Mouse (Mus musculus) CH12.LX (cell line): Measurements from ENCODE around the gene Slc52a3. TPM values are rescaled to one million over a fixed set of nuclear protein-coding genes. Genes with fewer than 3 reads are reported as not detected.
A peak's percentile ranks its signal among the peaks of the same experiment; 100 is the strongest.

ENCODE experiments used
- DNase-seq: peaks from one replicate; pipeline ENCODE4 v3.0.0-alpha.2; 2013; ENCODE audit errors: extremely low read depth
- H3K27ac ChIP-seq: 2 replicates; pipeline ENCODE4 v1.5.1; 2012; ENCODE audit warnings: low read depth, mild to moderate bottlenecking, control low read depth, moderate library complexity; ENCODE audit not compliant: insufficient read depth
- H3K27me3 ChIP-seq: replicated peaks from 2 replicates; pipeline ENCODE3; 2012; ENCODE audit warnings: inconsistent platforms
- H3K36me3 ChIP-seq, 2 experiments: replicated peaks in 1 of 2; 2 replicates each; pipeline versions ENCODE3 to v1.6.1; 2012; ENCODE audit warnings: inconsistent platforms in 1 of 2, low read length in 1 of 2, mild to moderate bottlenecking in 1 of 2, mixed read lengths in 1 of 2, moderate library complexity in 1 of 2; ENCODE audit not compliant: control insufficient read depth in 1 of 2, insufficient read depth in 1 of 2
- H3K4me1 ChIP-seq, 2 experiments: 2 replicates each; pipeline ENCODE4 v1.6.1; 2012; ENCODE audit warnings: inconsistent platforms in 1 of 2, moderate library complexity in 1 of 2; ENCODE audit not compliant: insufficient read depth in 2 of 2, control insufficient read depth in 1 of 2
- H3K4me2 ChIP-seq: 2 replicates; pipeline ENCODE4 v1.6.1; 2012; ENCODE audit warnings: low read depth, mild to moderate bottlenecking, control low read depth; ENCODE audit not compliant: poor library complexity, insufficient read depth, severe bottlenecking
- H3K4me3 ChIP-seq, 3 experiments: fragments of 150-350 bp in 1 of 3; sonication (generic) in 1 of 3; replicated peaks in 1 of 3; 2 replicates each; pipeline versions ENCODE3 to v1.5.1; 2011 to 2012; ENCODE audit warnings: low read depth in 2 of 3, low read length in 2 of 3, mild to moderate bottlenecking in 2 of 3, moderate library complexity in 2 of 3, control low read depth in 1 of 3, improper control_type of control experiment in 1 of 3, inconsistent platforms in 1 of 3, mixed read lengths in 1 of 3; ENCODE audit not compliant: poor library complexity in 1 of 3
- H3K79me2 ChIP-seq: replicated peaks from 2 replicates; pipeline ENCODE4 v1.6.1; 2012; ENCODE audit warnings: mild to moderate bottlenecking, moderate library complexity; ENCODE audit not compliant: control insufficient read depth, poor library complexity, insufficient read depth, severe bottlenecking; ENCODE audit errors: extremely low read depth
- H3K9ac ChIP-seq: 2 replicates; pipeline ENCODE4 v1.6.1; 2012; ENCODE audit warnings: low read depth, mild to moderate bottlenecking, control low read depth, moderate library complexity; ENCODE audit not compliant: insufficient read depth
- H3K9me3 ChIP-seq: replicated peaks from 2 replicates; pipeline ENCODE3; 2012; ENCODE audit warnings: low read length, inconsistent platforms, mixed read lengths
- BHLHE40 ChIP-seq: IDR thresholded peaks from 2 replicates; pipeline ENCODE4 v1.6.1; 2011; ENCODE audit warnings: mild to moderate bottlenecking, low read depth, low read length, improper control_type of control experiment
- CHD1 ChIP-seq: IDR thresholded peaks from 2 replicates; pipeline ENCODE4 v1.6.1; 2012; ENCODE audit warnings: low read depth, low read length, improper control_type of control experiment, inconsistent platforms
- CHD2 ChIP-seq: IDR thresholded peaks from 2 replicates; pipeline ENCODE4 v1.6.1; 2011; ENCODE audit warnings: low read length, improper control_type of control experiment
- CTCF ChIP-seq, 2 experiments: IDR thresholded peaks in 1 of 2; conservative IDR thresholded peaks in 1 of 2; 2 replicates each; pipeline ENCODE4 v1.5.1; 2011 to 2012; ENCODE audit warnings: low read depth in 2 of 2, low read length in 2 of 2, improper control_type of control experiment in 1 of 2, inconsistent platforms in 1 of 2, mild to moderate bottlenecking in 1 of 2, moderate library complexity in 1 of 2
- ELF1 ChIP-seq: IDR thresholded peaks from 2 replicates; pipeline ENCODE4 v1.6.1; 2014; ENCODE audit warnings: low read depth, mild to moderate bottlenecking, inconsistent platforms, low read length, improper control_type of control experiment
- GABPA ChIP-seq: IDR thresholded peaks from 2 replicates; pipeline ENCODE4 v1.6.1; 2012; ENCODE audit warnings: low read depth, low read length, improper control_type of control experiment, inconsistent platforms; ENCODE audit not compliant: insufficient replicate concordance
- JUN ChIP-seq: IDR thresholded peaks from 2 replicates; pipeline ENCODE4 v1.6.1; 2011; ENCODE audit warnings: low read depth, mild to moderate bottlenecking, low read length, improper control_type of control experiment, moderate library complexity; ENCODE audit not compliant: insufficient read depth
- JUND ChIP-seq: conservative IDR thresholded peaks from 2 replicates; pipeline ENCODE4 v1.6.1; 2011; ENCODE audit warnings: low read depth, low read length, improper control_type of control experiment
- KAT2A ChIP-seq: IDR thresholded peaks from 2 replicates; pipeline ENCODE4 v1.6.1; 2012; ENCODE audit warnings: low read length, improper control_type of control experiment, inconsistent platforms; ENCODE audit not compliant: insufficient replicate concordance
- MAZ ChIP-seq: IDR thresholded peaks from 2 replicates; pipeline ENCODE4 v1.6.1; 2012; ENCODE audit warnings: low read depth, mild to moderate bottlenecking, inconsistent platforms, low read length, improper control_type of control experiment, moderate library complexity
- MEF2A ChIP-seq: IDR thresholded peaks from 2 replicates; pipeline ENCODE4 v1.6.1; 2014; ENCODE audit warnings: low read depth, mild to moderate bottlenecking, inconsistent platforms, low read length, improper control_type of control experiment, borderline replicate concordance
- PAX5 ChIP-seq: IDR thresholded peaks from 2 replicates; pipeline ENCODE4 v1.6.1; 2012; ENCODE audit warnings: low read length, inconsistent platforms, mixed read lengths
- POLR2A ChIP-seq: IDR thresholded peaks from 2 replicates; pipeline ENCODE4 v1.6.1; 2011; ENCODE audit warnings: low read depth, mild to moderate bottlenecking, improper control_type of control experiment, low read length
- POLR2AphosphoS2 ChIP-seq: IDR thresholded peaks from 2 replicates; pipeline ENCODE4 v1.6.1; 2011; ENCODE audit warnings: low read depth, low read length, improper control_type of control experiment
- RCOR1 ChIP-seq: conservative IDR thresholded peaks from 2 replicates; pipeline ENCODE4 v1.6.1; 2012; ENCODE audit warnings: low read depth, mild to moderate bottlenecking, inconsistent platforms, low read length, improper control_type of control experiment
- SIN3A ChIP-seq: IDR thresholded peaks from 2 replicates; pipeline ENCODE4 v1.6.1; 2012; ENCODE audit warnings: low read length, improper control_type of control experiment, inconsistent platforms
- TBP ChIP-seq: conservative IDR thresholded peaks from 2 replicates; pipeline ENCODE4 v1.6.1; 2011; ENCODE audit warnings: low read depth, low read length, improper control_type of control experiment
- UBTF ChIP-seq: IDR thresholded peaks from 2 replicates; pipeline ENCODE4 v1.6.1; 2012; ENCODE audit warnings: low read depth, mild to moderate bottlenecking, inconsistent platforms, low read length, improper control_type of control experiment, moderate library complexity
- USF1 ChIP-seq: IDR thresholded peaks from 2 replicates; pipeline ENCODE4 v1.6.1; 2014; ENCODE audit warnings: low read depth, mild to moderate bottlenecking, inconsistent platforms, low read length, improper control_type of control experiment
- USF2 ChIP-seq: conservative IDR thresholded peaks from 2 replicates; pipeline ENCODE4 v1.6.1; 2011; ENCODE audit warnings: low read depth, low read length, improper control_type of control experiment
- ZC3H11A ChIP-seq: IDR thresholded peaks from 2 replicates; pipeline ENCODE4 v1.6.1; 2012; ENCODE audit warnings: low read depth, mild to moderate bottlenecking, inconsistent platforms, low read length, improper control_type of control experiment
- ZMIZ1 ChIP-seq: IDR thresholded peaks from 2 replicates; pipeline ENCODE4 v1.6.1; 2012; ENCODE audit warnings: low read depth, mild to moderate bottlenecking, inconsistent platforms, low read length, improper control_type of control experiment
- dilution Hi-C: fragments of 300-500 bp; cut with MboI; formaldehyde crosslinking; loops from 2 replicates; pipeline ENCODE4 v1.14.3; 2020; ENCODE audit warnings: low sequenced_read_pairs; ENCODE audit not compliant: extremely low pct_unique_long_range_greater_than_20kb, extremely low pct_ligation_motif_present
- in situ Hi-C: fragments of 300-500 bp; cut with MboI; formaldehyde crosslinking; loops from 3 replicates; pipeline ENCODE4 v1.14.3; 2019; ENCODE audit warnings: low sequenced_read_pairs, low pct_ligation_motif_present, low pct_unique_long_range_greater_than_20kb, mixed read lengths
- polyA plus RNA-seq: library from polyadenylated mRNA; unstranded; fragments of >175 nt; gene quantifications from 2 replicates; pipeline ENCODE4 v1.2.1, GENCODE M21; 2012; ENCODE audit warnings: low read depth; ENCODE audit not compliant: insufficient read length
- total RNA-seq, 2 experiments: library from RNA; depleted of rRNA; stranded (reverse); fragments of 300-350 nt in 1 of 2; fragments of >200 nt in 1 of 2; gene quantifications; 2 replicates each; pipeline ENCODE4 v1.2.3; 2012 to 2014

The Slc52a3 gene
- total and polyA plus RNA-seq, 3 experiments = 0.17 to 0.55 TPM; not detected in 1

DNA sequence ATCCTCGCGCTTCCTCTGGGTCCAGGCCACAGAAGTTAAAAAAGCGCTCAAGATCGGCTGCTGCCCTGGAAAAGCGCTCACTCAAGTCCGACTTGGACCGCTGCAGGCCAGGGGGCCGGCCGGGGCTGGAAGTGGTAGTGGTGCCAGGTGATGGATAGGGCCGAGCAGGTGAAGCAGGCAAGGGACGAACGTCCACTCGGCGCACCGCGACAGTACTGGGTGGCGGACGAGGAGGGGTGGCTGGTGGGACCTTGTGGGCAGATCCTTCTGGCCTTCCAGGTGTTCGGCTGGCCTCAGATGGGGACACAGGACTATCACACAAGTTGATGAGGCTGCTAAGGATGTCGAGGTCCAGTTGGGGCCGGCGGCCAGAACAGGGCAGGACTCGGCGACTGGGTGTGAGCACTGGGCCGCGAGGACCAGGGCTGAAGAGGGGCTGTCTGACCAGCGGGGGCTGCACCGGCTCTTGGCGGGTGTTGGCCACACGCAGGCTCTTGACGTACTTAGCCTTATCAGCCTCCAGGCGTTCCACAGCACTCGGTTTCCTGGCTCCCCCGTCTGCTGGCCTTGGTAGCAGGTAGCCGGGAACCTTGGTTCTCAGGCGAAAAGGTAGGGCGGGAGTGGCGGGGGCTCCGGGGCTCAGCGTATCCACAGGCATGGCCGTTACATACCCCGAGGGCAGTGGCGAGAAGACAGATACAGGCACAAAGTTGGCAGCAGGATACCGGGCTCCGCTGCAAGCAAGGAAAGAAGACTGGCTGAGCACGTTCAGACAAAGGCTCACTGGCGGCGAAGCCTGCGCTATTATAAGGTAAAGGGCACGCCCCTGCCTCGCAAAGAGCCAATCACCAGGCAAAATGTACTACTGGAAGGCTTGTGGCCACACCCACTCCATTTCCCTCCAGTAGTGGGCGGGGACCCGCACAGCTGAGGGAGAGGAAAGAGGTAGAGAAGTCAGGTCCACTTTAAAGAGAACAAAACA lies 25.8 kb upstream of the Slc52a3 start:
- Histone ChIP-seq H3K27ac (no peak overlapping the region), H3K4me2 (no peak overlapping the region), H3K4me1 (peaks cover 54 to 100% of the 10 kb centered on the region in 2 experiments), H3K27me3 (no peaks in the 10 kb centered on the region), H3K9ac (no peak overlapping the region), H3K79me2 (peaks cover 6% of the 10 kb centered on the region; the same call in 1 of the 2 replicates), H3K4me3 (no peak overlapping the region), H3K9me3 (no peaks in the 10 kb centered on the region), H3K36me3 (peaks cover 16 to 39% of the 10 kb centered on the region in 2 experiments)
- TF ChIP-seq ELF1 (no peak), ZC3H11A (no peak), USF1 (no peak), JUND (no peak), JUN (no peak), CTCF (conservative IDR thresholded peaks at IDR 0.05 in 1 of 2, IDR thresholded peaks at IDR 0.05 in 1 of 2; ENCODE audit: low read depth in 2 of 2, low read length in 2 of 2) (no peak), POLR2A (no peak), UBTF (no peak), MAZ (no peak), GABPA (no peak), KAT2A (no peak), PAX5 (no peak), TBP (no peak), CHD2 (no peak), SIN3A (no peak)
- DNase-seq = peak; percentile 55
- in situ Hi-C loops = no loop called here
- dilution Hi-C loops = no loop called here

DNA sequence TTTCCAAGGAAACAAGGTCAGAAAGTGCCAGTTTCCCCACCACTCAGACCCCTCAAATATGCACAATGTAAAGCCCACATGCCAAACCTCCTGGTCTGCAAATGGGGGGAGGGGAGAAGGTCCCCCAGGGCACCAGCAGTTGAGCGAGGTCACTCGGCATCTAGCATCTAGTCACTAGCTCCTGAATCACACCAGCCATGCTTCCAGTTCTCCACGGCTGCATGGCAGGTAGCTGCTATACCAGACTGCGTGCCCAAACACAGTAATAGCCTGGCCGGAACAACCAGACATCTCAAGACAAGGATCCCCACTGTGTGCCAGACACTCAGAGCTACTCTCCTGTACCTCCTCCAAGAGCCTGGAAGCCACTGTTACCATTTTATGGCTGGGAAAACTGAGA lies 24.6 kb upstream of the Slc52a3 start:
- TF ChIP-seq RCOR1 = no peak
- no peak for TF ChIP-seq KAT2A
- no peak for TF ChIP-seq POLR2A
- no peak for TF ChIP-seq UBTF
- TF ChIP-seq ELF1 = no peak
- no peak for TF ChIP-seq BHLHE40
- no peak for TF ChIP-seq POLR2AphosphoS2
- no peak for TF ChIP-seq MEF2A
- TF ChIP-seq ZMIZ1 = no peak
- TF ChIP-seq ZC3H11A = no peak
- no peak for TF ChIP-seq CHD2
- TF ChIP-seq USF2 = no peak
- TF ChIP-seq CHD1 = no peak
- dilution Hi-C loops = no loop called here
- no peak overlapping the region for H3K4me2 ChIP-seq

More for the DNA sequence above, 24.6 kb upstream of the Slc52a3 start:
- Histone ChIP-seq H3K27me3 (no peaks in the 10 kb centered on the region), H3K79me2 (peaks cover 6% of the 10 kb centered on the region; the same call in 1 of the 2 replicates), H3K9ac (no peak overlapping the region), H3K27ac (no peak overlapping the region), H3K4me1 (peaks cover 49 to 95% of the 10 kb centered on the region in 2 experiments), H3K36me3 (peaks cover 19 to 49% of the 10 kb centered on the region in 2 experiments), H3K4me3 (no peak overlapping the region), H3K9me3 (no peaks in the 10 kb centered on the region)
- in situ Hi-C loops = no loop called here
- DNase-seq = no peak
